Comparison of ENCODE assay signal across 19 mouse cellular contexts in genomic region chr2:167328340-167328739, GRCm38 (mm10). TPM values are rescaled to one million over a fixed set of nuclear protein-coding genes. Genes with fewer than 3 reads are reported as not detected.
DNase-seq lines count a peak whose midpoint lies in the region; ATAC-seq lines count a peak whose summit lies in the region.
"Had no signal": no experiment of that assay in that cellular context is flagged by ENCODE, and none has a peak within 500 bp of the region (broad histone marks: within the 10 kb centered on the region; RNA-seq: fewer than 3 reads in every experiment).

No protein-coding gene starts in this region.

- H3K36me3 ChIP-seq in hindbrain, embryonic 11.5 days (ENCODE audit: control insufficient read depth, insufficient read depth, low read length): no peaks in the 10 kb centered on the region
- H3K36me3 ChIP-seq: forebrain, embryonic 12.5 days; limb, embryonic 13.5 days; midbrain, embryonic 10.5 days; stomach, embryonic 15.5 days had no signal

- no peaks in the 10 kb centered on the region for H3K4me1 ChIP-seq in hindbrain, embryonic 11.5 days (replicated peaks; ENCODE audit: control insufficient read depth, insufficient read depth, low read length)

- no peak overlapping the region for H3K4me3 ChIP-seq in hindbrain, embryonic 11.5 days (ENCODE audit: low read depth, low read length)
- H3K4me3 ChIP-seq: forebrain, embryonic 12.5 days; limb, embryonic 13.5 days; midbrain, embryonic 10.5 days; stomach, embryonic 15.5 days had no signal

- no peak for ATAC-seq in cerebellum, adult (ENCODE audit: insufficient number of reproducible peaks, low FRiP score, low TSS enrichment)
- ATAC-seq in hindbrain, embryonic 11.5 days (ENCODE audit: low FRiP score): no peak
- ATAC-seq: hindbrain, embryonic 16.5 days; intestine, postnatal 0 days had no signal

- 87% methylated on average over 6 of the region's 6 CpGs for WGBS in hindbrain, embryonic 11.5 days

- intact Hi-C loops in left cerebral cortex, postnatal 4 days (cut with DNase I): no loop called here
- intact Hi-C loops in left cerebral cortex, postnatal 10 days (cut with DNase I): no loop called here

- H3K9ac ChIP-seq in hindbrain, embryonic 11.5 days (ENCODE audit: low read depth, low read length): no peak overlapping the region
- H3K9ac ChIP-seq: forebrain, embryonic 12.5 days; limb, embryonic 13.5 days; stomach, embryonic 15.5 days had no signal

- H3K27me3 ChIP-seq in hindbrain, embryonic 11.5 days (ENCODE audit: control insufficient read depth, insufficient read depth, low read length): no peaks in the 10 kb centered on the region
- H3K27me3 ChIP-seq: CH12.LX; forebrain, embryonic 12.5 days; limb, embryonic 13.5 days; stomach, embryonic 15.5 days had no signal

- no peaks in the 10 kb centered on the region for H3K9me3 ChIP-seq in hindbrain, embryonic 11.5 days (ENCODE audit: control insufficient read depth, low read length)
- H3K9me3 ChIP-seq: forebrain, embryonic 12.5 days; limb, embryonic 13.5 days; midbrain, embryonic 10.5 days; stomach, embryonic 15.5 days had no signal

- H3K4me2 ChIP-seq in hindbrain, embryonic 11.5 days (replicated peaks; ENCODE audit: low read depth, low read length): no peak overlapping the region
- H3K4me2 ChIP-seq: forebrain, embryonic 12.5 days; limb, embryonic 13.5 days; stomach, embryonic 15.5 days had no signal

- DNase-seq in cerebellum, adult 11 months: peak; percentile 59
- peak; percentile 41 for DNase-seq in left cerebral cortex, postnatal 4 days
- DNase-seq in left cerebral cortex, postnatal 10 days (ENCODE audit: extremely low spot score in 1 of 2, low spot score in 2 of 2): no peak
- DNase-seq in cerebellum, adult 9-11 months: peak; percentile 81
- DNase-seq in gastrocnemius, postnatal 25 days: peak; percentile 52
- no peak for DNase-seq in hindbrain, embryonic 11.5 days (ENCODE audit: low spot score)
- DNase-seq: adrenal gland, adult 2 months; layer of hippocampus, adult 9-11 months; lung, postnatal 4 days; right cerebral cortex, postnatal 14 days had no signal

- H3K27ac ChIP-seq in hindbrain, embryonic 11.5 days (ENCODE audit: low read depth, low read length): no peak overlapping the region
- H3K27ac ChIP-seq: forebrain, embryonic 12.5 days; kidney, postnatal 0 days; limb, embryonic 13.5 days; midbrain, embryonic 10.5 days; stomach, embryonic 15.5 days had no signal

RNA-seq across cellular contexts. Expression of gene B4galt5, which starts 20.6 kb away (rescaled TPM):
- total RNA-seq in left cerebral cortex, postnatal 4 days (2021): 10 to 100 TPM; 77.2 to 80.4 TPM
- total RNA-seq in left cerebral cortex, postnatal 10 days (2021): 10 to 100 TPM; 63.0 to 70.2 TPM
- 1 to 10 TPM; 9.8 to 10.0 TPM for total RNA-seq in gastrocnemius, postnatal 25 days (2021)
- polyA plus RNA-seq in hindbrain, embryonic 11.5 days (2014; fragmentation: Nextera tagmentation; extraction: Ambion mirVana): 15.3 and 19.2 TPM in 2 replicates

Comparison
In these comparisons a context has a peak if more than half of its experiments do, and no peak if none do; other contexts are left out.
1. DNase-seq: peak in cerebellum, adult 11 months (single experiment), left cerebral cortex, postnatal 4 days (single experiment), cerebellum, adult 9-11 months (single experiment) and gastrocnemius, postnatal 25 days (single experiment); none in left cerebral cortex, postnatal 10 days (0 of 2) and hindbrain, embryonic 11.5 days (single experiment).
2. RNA of gene B4galt5, which starts 20.6 kb away (total RNA-seq): 77.2 to 80.4 TPM in left cerebral cortex, postnatal 4 days and 63.0 to 70.2 TPM in left cerebral cortex, postnatal 10 days; 9.8 to 10.0 TPM in gastrocnemius, postnatal 25 days; every median in the first group is over 4 times any median in the second.